Mouse (Mus musculus): ENCODE data around the gene Card9. TPM values are rescaled to one million over a fixed set of nuclear protein-coding genes. Genes with fewer than 3 reads are reported as not detected.

Gene Card9
- polyA plus RNA-seq, 1 experiment, result 0.41 TPM

DNA sequence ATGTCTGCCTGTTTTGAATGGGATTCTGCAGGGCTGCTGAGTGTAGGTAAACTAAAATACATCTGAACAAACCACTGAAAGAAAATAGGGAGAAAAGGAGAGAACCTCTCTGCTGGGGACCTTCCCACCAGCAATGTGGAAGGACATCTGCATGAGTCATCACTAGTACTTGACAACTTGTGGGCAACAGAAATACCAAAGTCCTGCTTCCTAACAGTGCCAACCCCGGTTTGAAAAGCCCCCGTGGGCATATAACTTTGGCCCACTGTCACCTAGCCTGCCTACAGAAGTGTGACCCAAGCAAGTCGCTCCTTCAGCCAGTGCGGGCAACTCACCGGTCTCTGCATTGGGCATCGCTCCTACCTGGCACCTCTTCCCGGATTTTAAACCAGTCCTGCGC is 11.7 kb upstream of the Card9 start:
- no peak for TF ChIP-seq GATA1 (IDR thresholded peaks at IDR 0.05; ENCODE audit: low read length)

DNA sequence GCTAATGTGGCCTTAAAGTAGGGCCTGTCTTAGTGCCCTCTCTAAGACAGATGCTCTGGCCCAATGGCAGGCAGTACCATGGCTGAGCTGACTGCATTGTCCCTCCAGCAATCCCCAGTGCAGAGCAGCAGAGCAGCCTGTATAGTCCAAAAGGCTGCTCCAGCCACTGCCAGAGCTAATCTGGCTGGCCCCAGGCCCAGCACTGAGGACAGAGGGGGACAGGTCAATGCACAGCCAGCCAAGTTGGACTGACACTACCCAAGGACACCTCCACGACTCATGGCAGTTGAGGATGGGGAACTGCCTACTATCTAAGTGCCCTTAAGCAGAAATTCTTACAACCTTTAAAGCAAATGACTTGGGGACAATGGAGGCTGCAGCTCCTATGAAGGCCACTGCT is 7.9 kb upstream of the Card9 start:
- no peak for TF ChIP-seq GATA1 (IDR thresholded peaks at IDR 0.05; ENCODE audit: low read length)

GRCm38 (mm10) chr2:26367911-26368310 is 7.2 kb upstream of the Card9 start:
- TF ChIP-seq GATA1 (IDR thresholded peaks at IDR 0.05; ENCODE audit: low read length), result no peak

DNA sequence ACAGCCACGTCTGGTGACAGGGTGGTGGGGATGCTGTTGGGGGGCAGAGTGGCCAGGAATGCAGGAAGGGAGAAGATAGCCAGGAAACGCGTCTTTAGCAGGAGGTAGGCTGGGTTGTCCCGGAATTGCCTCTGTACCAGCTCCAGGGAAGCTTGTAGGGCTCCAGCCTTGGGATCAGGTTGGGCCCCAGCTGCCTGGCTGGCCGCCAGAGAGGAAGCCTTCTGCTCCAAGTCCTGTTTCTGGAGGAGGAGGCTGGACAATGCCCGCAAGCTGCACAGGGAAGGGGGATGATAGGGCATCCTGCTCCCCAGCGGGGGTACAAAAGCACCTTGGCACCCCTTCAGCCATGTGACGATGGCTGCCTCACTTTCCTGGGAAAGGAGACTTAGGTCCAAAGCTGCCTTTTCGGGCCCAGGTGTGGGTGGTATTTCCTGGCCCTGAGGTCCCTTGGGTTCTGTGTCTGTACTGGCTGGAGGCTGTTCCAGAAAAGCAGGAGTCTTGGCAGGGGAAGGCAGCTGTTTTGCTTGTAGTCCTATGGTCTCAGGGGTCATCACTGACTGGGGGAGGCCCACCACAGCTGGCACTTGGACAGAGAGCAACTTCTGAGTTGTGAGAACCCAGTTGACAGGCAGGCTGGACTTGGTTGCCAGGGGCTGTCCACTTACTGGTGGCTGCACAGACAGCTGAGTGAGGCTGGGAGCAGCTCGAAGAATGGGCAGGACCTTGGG is 4.2 kb upstream of the Card9 start:
- no peak for TF ChIP-seq GATA1 (IDR thresholded peaks at IDR 0.05; ENCODE audit: low read length)

GRCm38 (mm10) chr2:26363481-26363880 is 2.8 kb upstream of the Card9 start:
- TF ChIP-seq GATA1 (IDR thresholded peaks at IDR 0.05; ENCODE audit: low read length), result no peak

DNA sequence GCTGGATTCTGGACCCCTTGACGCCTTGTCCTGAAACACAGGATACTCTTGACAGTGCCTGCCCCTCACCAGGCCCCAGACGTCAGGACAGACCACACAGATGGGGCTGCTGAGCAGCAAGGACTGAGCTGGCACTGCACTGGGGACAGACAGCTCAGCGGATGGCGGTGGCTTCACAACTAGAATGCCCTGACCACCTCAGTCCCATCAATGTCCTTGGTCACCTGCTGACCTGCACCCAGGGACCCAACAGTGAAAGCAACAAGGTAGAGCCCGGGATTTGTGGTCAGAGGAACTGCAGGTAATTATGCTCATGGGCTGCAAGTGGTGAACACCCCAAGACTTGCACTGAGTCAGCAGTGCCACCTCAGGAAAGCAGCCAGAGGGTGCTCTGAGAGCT is 2.3 kb upstream of the Card9 start:
- no peak for TF ChIP-seq GATA1 (IDR thresholded peaks at IDR 0.05; ENCODE audit: low read length)

GRCm38 (mm10) chr2:26359983-26360382 is 735 bp downstream of the Card9 start:
- no peak for TF ChIP-seq GATA1 (IDR thresholded peaks at IDR 0.05; ENCODE audit: low read length)

GRCm38 (mm10) chr2:26358667-26359320 is 1.9 kb downstream of the Card9 start:
- no peak for TF ChIP-seq GATA1 (IDR thresholded peaks at IDR 0.05; ENCODE audit: low read length)

DNA sequence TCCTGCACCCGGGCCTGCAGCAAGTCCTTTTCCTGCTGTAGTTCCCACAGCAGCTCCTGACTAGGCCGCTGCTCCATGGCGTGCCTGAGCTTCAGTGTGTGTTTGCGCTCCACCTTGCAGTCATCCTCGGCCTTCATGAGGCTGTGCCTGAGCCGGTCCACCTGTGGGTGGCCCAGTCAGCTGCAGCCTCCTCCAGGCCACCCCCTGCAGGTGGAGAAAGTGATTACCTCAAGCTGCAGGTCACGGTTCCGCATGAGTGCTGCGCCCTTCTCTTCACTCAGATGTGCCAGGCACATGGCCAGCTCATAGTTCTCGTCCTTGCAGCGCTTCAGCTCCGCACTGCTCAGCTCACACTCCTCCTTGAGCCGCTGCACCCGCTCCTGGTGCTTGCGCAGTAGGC is 3.2 kb downstream of the Card9 start:
- no peak for TF ChIP-seq GATA1 (IDR thresholded peaks at IDR 0.05; ENCODE audit: low read length)

- TF ChIP-seq GATA1 (IDR thresholded peaks at IDR 0.05; ENCODE audit: low read length), result no peak
Observed at GRCm38 (mm10) chr2:26356678-26357077, 4.0 kb downstream of the Card9 start.

DNA sequence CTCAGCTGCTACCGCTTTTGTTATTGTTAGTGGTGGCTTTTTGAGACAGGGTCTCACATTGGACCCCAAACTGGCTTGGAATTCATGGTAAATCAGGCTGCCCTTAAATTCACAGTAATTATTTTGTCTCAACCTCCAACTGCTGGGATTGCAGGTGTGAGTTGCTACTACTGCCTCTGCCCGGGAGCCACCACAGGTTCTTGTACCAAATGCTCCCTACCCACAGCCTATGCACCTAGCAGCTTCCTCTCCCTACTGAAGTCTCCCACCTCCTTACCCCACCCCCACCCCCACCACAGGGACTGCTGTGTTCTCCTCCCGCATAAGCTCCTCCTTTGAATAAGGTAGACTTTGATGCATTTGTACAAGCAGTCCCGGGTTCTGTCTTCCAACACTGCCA is 4.5 kb downstream of the Card9 start:
- TF ChIP-seq GATA1 (IDR thresholded peaks at IDR 0.05; ENCODE audit: low read length), result no peak

GRCm38 (mm10) chr2:26354401-26354800 is 6.3 kb downstream of the Card9 start:
- no peak for TF ChIP-seq GATA1 (IDR thresholded peaks at IDR 0.05; ENCODE audit: low read length)

DNA sequence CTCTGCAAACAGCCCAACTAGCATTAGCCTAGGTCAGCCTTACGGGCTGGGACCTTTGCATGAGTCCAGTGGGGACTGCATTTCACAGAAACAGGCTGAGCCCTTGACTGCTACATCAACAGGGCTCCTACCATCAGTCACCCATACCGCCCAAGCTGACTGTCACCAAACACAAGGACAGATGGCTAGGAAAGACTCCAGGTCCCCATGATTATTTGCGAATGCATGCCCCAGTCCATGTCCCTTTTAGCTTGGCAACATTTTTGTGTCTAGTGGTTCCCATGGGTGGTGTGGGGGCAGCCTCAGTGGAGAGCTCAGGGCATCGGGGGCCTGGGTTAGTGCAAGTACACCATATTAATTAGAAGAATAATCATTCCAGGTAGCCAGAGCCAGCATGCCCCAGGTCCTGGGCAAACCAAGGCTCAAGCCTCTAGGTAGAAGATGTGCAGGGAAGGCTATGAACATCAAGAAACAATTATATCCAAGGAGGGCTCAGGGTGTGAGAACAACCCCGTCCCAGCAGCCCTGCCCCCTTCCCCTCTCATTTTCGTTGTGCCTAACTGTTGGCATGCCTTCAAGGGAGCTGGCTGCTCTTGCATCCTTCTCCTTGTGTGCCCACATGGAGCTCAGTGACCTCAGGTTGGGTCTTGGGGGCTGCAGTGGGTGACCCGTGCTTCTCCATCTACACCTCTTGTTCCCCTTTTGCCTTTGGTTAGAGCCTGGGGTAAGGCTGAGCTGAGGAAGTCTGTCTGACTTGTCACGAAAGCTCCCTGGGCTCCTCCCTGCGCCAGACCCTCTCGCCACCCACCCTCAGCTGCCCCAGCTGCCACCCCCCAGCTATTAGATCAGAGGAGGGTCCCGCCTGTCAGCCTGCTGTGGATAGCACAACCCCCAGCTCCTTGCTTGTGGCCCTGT is 7.4 kb downstream of the Card9 start:
- TF ChIP-seq GATA1 (IDR thresholded peaks at IDR 0.05; ENCODE audit: low read length), result no peak

DNA sequence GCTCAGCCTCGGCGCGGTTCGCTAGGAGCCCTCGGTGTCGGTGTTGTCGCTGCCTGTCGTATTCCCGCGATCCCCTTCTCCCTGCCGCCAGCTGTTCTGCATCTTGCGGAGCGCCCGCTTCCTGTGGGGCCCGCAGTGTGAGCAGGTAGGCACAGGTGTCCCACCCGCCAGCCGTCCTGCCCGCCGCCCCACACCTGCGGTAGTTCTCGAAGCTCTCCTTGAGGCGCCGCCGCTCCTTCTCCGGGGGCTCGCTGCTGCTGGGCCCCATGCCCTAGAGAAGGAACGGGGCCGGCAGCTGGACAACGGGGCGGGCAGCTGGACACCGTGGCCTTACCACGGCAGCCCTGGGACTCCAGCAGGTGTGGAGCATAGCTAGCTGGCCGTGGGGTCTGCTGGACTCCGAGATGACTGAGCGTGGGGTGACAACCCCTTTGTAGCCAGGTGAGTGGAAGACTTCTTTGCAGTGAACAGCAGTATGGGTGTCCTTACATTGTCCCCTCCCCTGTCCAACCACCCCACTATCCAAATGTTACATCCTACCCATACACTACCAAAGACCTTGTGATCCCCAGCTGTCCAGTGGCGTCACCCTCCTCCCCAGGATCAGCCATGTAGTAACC is 8.3 kb downstream of the Card9 start:
- no peak for TF ChIP-seq GATA1 (IDR thresholded peaks at IDR 0.05; ENCODE audit: low read length)

DNA sequence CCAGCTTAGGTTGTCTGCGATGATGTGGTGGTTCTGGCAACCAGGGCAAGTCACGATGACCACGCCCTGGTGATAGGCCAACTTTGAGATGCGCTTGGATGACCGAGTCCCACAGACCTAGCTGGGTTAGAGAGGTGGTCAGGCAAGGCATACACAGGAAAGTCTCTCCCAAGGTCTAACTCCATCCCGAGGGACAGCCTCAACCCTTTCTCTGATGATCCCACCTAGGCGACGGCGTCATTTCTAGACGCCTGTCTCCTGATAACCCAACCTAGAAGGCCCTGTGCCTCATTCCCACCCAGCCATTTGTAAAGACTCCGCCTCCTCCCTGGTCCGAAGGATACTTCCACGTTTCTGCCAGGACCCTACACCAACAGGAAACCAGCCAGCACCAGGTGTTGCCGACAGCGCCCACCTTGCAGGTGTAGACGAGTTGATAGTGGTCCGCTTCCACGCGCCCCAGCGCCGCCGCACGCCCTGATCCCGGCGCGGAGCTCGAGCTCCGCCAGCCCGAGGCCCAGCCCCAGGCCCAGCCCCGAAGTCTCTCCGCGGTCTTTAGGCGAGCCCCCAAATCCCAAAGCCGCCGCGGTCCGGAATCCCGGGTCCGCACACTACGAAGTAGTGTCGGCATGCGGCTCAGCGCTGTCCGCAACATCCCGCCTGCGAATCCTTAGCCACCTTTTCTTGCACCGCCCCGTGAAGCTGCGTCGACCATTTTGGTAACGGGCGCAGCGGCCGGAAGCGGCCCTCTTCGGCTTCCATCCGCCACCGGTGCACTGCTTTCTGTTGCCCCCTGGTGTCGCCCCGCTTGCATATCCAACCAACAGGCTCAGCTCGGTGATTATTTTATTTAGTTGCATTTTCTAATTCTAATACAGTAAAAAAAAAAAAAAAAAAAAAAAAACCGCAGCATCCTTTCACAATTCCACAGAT is 9.1 kb downstream of the Card9 start, which contains the start of gene Dnlz:
Gene Dnlz, minus strand, starts transcription at position 753 of the 933 bp plus-strand sequence.
- no peak for TF ChIP-seq GATA1 (IDR thresholded peaks at IDR 0.05; ENCODE audit: low read length)
